Mouse (Mus musculus): ENCODE data around the gene Ppp1ca. TPM values are rescaled to one million over a fixed set of nuclear protein-coding genes. Genes with fewer than 3 reads are reported as not detected.

Gene Ppp1ca
- total and polyA plus RNA-seq, 2 experiments from 2014 or later: 510 to 592 TPM

- 0% methylated on average over 44 of the region's 81 CpGs for WGBS
- H3K4me1 ChIP-seq (ENCODE audit: insufficient read depth, low read length): peaks cover 7% of the 10 kb centered on the region; the same call in 1 of the 2 replicates
- TF ChIP-seq CTCF (IDR thresholded peaks at IDR 0.05): no peak
- H3K4me3 ChIP-seq (ENCODE audit: low read depth, low read length): peak overlapping the region; percentile 39
- no peak for DNase-seq (ENCODE audit: low spot score)
- no peak overlapping the region for H3K27ac ChIP-seq (ENCODE audit: low read depth, low read length)
- H3K9me3 ChIP-seq (ENCODE audit: low read length): no peaks in the 10 kb centered on the region
- peaks cover 44% of the 10 kb centered on the region for H3K27me3 ChIP-seq (ENCODE audit: insufficient read depth, low read length)
- peak overlapping the region; percentile 59 for H3K9ac ChIP-seq (replicated peaks; ENCODE audit: low read length, poor library complexity, severe bottlenecking)
- H3K4me2 ChIP-seq (ENCODE audit: low read depth, low read length, poor library complexity, severe bottlenecking): peak overlapping the region; percentile 91
- 0 out of 2 replicates have a peak, but pooled peaks have one; percentile 24 for ATAC-seq (ENCODE audit: low FRiP score)
- H3K36me3 ChIP-seq (ENCODE audit: insufficient read depth, low read length): no peaks in the 10 kb centered on the region
These were observed 23.0 kb downstream of the Ppp1ca start for GRCm38 (mm10) chr19:4214771-4215450.

GRCm38 (mm10) chr19:4215451-4215840 lies 23.6 kb downstream of the Ppp1ca start:
- Histone ChIP-seq H3K9me3 (ENCODE audit: low read length) (no peaks in the 10 kb centered on the region), H3K4me1 (ENCODE audit: insufficient read depth, low read length) (peaks cover 7% of the 10 kb centered on the region; the same call in 1 of the 2 replicates), H3K27me3 (ENCODE audit: insufficient read depth, low read length) (peaks cover 44% of the 10 kb centered on the region), H3K9ac (replicated peaks; ENCODE audit: low read length, poor library complexity, severe bottlenecking) (peak overlapping the region; percentile 59), H3K27ac (ENCODE audit: low read depth, low read length) (no peak overlapping the region), H3K4me2 (ENCODE audit: low read depth, low read length, poor library complexity, severe bottlenecking) (peak overlapping the region; percentile 91), H3K36me3 (ENCODE audit: insufficient read depth, low read length) (no peaks in the 10 kb centered on the region), H3K4me3 (ENCODE audit: low read depth, low read length) (peak overlapping the region; percentile 39)
- no peak for ATAC-seq (ENCODE audit: low FRiP score)
- DNase-seq (ENCODE audit: low spot score): no peak
- 7% methylated on average over 13 of the region's 21 CpGs for WGBS
- no peak for TF ChIP-seq CTCF (IDR thresholded peaks at IDR 0.05)

GRCm38 (mm10) chr19:4216041-4216685 lies 24.3 kb downstream of the Ppp1ca start:
- Histone ChIP-seq H3K36me3 (ENCODE audit: insufficient read depth, low read length) (no peaks in the 10 kb centered on the region), H3K27ac (ENCODE audit: low read depth, low read length) (no peak overlapping the region), H3K4me1 (ENCODE audit: insufficient read depth, low read length) (peaks cover 7% of the 10 kb centered on the region; the same call in 1 of the 2 replicates), H3K9ac (replicated peaks; ENCODE audit: low read length, poor library complexity, severe bottlenecking) (no peak overlapping the region), H3K27me3 (ENCODE audit: insufficient read depth, low read length) (peaks cover 44% of the 10 kb centered on the region), H3K4me2 (ENCODE audit: low read depth, low read length, poor library complexity, severe bottlenecking) (peak overlapping the region; percentile 9; the same call in 1 of the 2 replicates), H3K9me3 (ENCODE audit: low read length) (no peaks in the 10 kb centered on the region), H3K4me3 (ENCODE audit: low read depth, low read length) (0 out of 2 replicates have a peak overlapping the region, but pooled peaks have one; percentile 2)
- no peak for ATAC-seq (ENCODE audit: low FRiP score)
- TF ChIP-seq CTCF (IDR thresholded peaks at IDR 0.05): peak; percentile 72
- DNase-seq (ENCODE audit: low spot score): peak; percentile 65
- WGBS: 20% methylated on average over 14 of the region's 14 CpGs

- ATAC-seq (ENCODE audit: low FRiP score) (no peak), DNase-seq (ENCODE audit: low spot score) (no peak)
- 16% methylated on average over 5 of the region's 5 CpGs for WGBS
- peaks cover 35% of the 10 kb centered on the region for H3K27me3 ChIP-seq (ENCODE audit: insufficient read depth, low read length)
- no peaks in the 10 kb centered on the region for H3K36me3 ChIP-seq (ENCODE audit: insufficient read depth, low read length)
- no peak overlapping the region for H3K9ac ChIP-seq (replicated peaks; ENCODE audit: low read length, poor library complexity, severe bottlenecking)
- H3K4me3 ChIP-seq (ENCODE audit: low read depth, low read length): no peak overlapping the region
- peaks cover 7% of the 10 kb centered on the region; the same call in 1 of the 2 replicates for H3K4me1 ChIP-seq (ENCODE audit: insufficient read depth, low read length)
- no peaks in the 10 kb centered on the region for H3K9me3 ChIP-seq (ENCODE audit: low read length)
- no peak overlapping the region for H3K27ac ChIP-seq (ENCODE audit: low read depth, low read length)
- H3K4me2 ChIP-seq (ENCODE audit: low read depth, low read length, poor library complexity, severe bottlenecking): no peak overlapping the region
- no peak for TF ChIP-seq CTCF (IDR thresholded peaks at IDR 0.05)
These were observed 25.3 kb downstream of the Ppp1ca start for GRCm38 (mm10) chr19:4217140-4217539.

GRCm38 (mm10) chr19:4217855-4218254 lies 26.0 kb downstream of the Ppp1ca start:
- peaks cover 32% of the 10 kb centered on the region for H3K27me3 ChIP-seq (ENCODE audit: insufficient read depth, low read length)
- 42% methylated on average over 3 of the region's 3 CpGs for WGBS
- no peak for TF ChIP-seq CTCF (IDR thresholded peaks at IDR 0.05)
- no peak overlapping the region for H3K9ac ChIP-seq (replicated peaks; ENCODE audit: low read length, poor library complexity, severe bottlenecking)
- H3K9me3 ChIP-seq (ENCODE audit: low read length): no peaks in the 10 kb centered on the region
- peaks cover 7% of the 10 kb centered on the region; the same call in 1 of the 2 replicates for H3K4me1 ChIP-seq (ENCODE audit: insufficient read depth, low read length)
- no peak for DNase-seq (ENCODE audit: low spot score)
- no peak for ATAC-seq (ENCODE audit: low FRiP score)
- no peak overlapping the region for H3K27ac ChIP-seq (ENCODE audit: low read depth, low read length)
- no peaks in the 10 kb centered on the region for H3K36me3 ChIP-seq (ENCODE audit: insufficient read depth, low read length)
- no peak overlapping the region for H3K4me2 ChIP-seq (ENCODE audit: low read depth, low read length, poor library complexity, severe bottlenecking)
- no peak overlapping the region for H3K4me3 ChIP-seq (ENCODE audit: low read depth, low read length)

GRCm38 (mm10) chr19:4218293-4218692 lies 26.4 kb downstream of the Ppp1ca start:
- no peak for TF ChIP-seq CTCF (IDR thresholded peaks at IDR 0.05)
- H3K9ac ChIP-seq (replicated peaks; ENCODE audit: low read length, poor library complexity, severe bottlenecking): no peak overlapping the region
- H3K36me3 ChIP-seq (ENCODE audit: insufficient read depth, low read length): no peaks in the 10 kb centered on the region
- WGBS: 89% methylated on average over 11 of the region's 11 CpGs
- ATAC-seq (ENCODE audit: low FRiP score) (no peak), DNase-seq (ENCODE audit: low spot score) (no peak)
- peaks cover 7% of the 10 kb centered on the region; the same call in 1 of the 2 replicates for H3K4me1 ChIP-seq (ENCODE audit: insufficient read depth, low read length)
- H3K27me3 ChIP-seq (ENCODE audit: insufficient read depth, low read length): peaks cover 27% of the 10 kb centered on the region
- H3K4me3 ChIP-seq (ENCODE audit: low read depth, low read length): no peak overlapping the region
- no peak overlapping the region for H3K27ac ChIP-seq (ENCODE audit: low read depth, low read length)
- H3K9me3 ChIP-seq (ENCODE audit: low read length): no peaks in the 10 kb centered on the region
- H3K4me2 ChIP-seq (ENCODE audit: low read depth, low read length, poor library complexity, severe bottlenecking): no peak overlapping the region
